Mouse (Mus musculus): ENCODE data around the gene Majin. TPM values are rescaled to one million over a fixed set of nuclear protein-coding genes. Genes with fewer than 3 reads are reported as not detected.

Gene Majin
- polyA plus RNA-seq, 1 experiment from 2014 or later, result not detected

GRCm38 (mm10) chr19:6157220-6157619 is 27.0 kb upstream of the Majin start:
- Histone ChIP-seq H3K4me2 (no peak overlapping the region), H3K4me3 (ENCODE audit: low read depth, low read length) (no peak overlapping the region), H3K9me3 (replicated peaks; ENCODE audit: control insufficient read depth, low read length) (no peaks in the 10 kb centered on the region), H3K36me3 (ENCODE audit: control insufficient read depth, insufficient read depth, low read length) (no peaks in the 10 kb centered on the region), H3K27me3 (ENCODE audit: control insufficient read depth, insufficient read depth, low read length) (0 out of 2 replicates have a peak, but pooled peaks cover 3% of the 10 kb centered on the region), H3K9ac (ENCODE audit: low read depth, low read length) (no peak overlapping the region), H3K4me1 (ENCODE audit: control insufficient read depth, insufficient read depth, low read length) (no peaks in the 10 kb centered on the region), H3K27ac (ENCODE audit: low read depth, low read length) (no peak overlapping the region)
- no peak for ATAC-seq (replicated peaks; ENCODE audit: insufficient number of reproducible peaks, low FRiP score, low TSS enrichment)
- WGBS (ENCODE audit: insufficient replicate concordance), result 69% methylated on average over 6 of the region's 6 CpGs

GRCm38 (mm10) chr19:6163872-6164547 is 20.2 kb upstream of the Majin start:
- WGBS (ENCODE audit: insufficient replicate concordance), result 67% methylated on average over 10 of the region's 10 CpGs
- Histone ChIP-seq H3K4me2 (no peak overlapping the region), H3K4me3 (ENCODE audit: low read depth, low read length) (no peak overlapping the region), H3K27me3 (ENCODE audit: control insufficient read depth, insufficient read depth, low read length) (0 out of 2 replicates have a peak, but pooled peaks cover 3% of the 10 kb centered on the region), H3K4me1 (ENCODE audit: control insufficient read depth, insufficient read depth, low read length) (no peaks in the 10 kb centered on the region), H3K36me3 (ENCODE audit: control insufficient read depth, insufficient read depth, low read length) (no peaks in the 10 kb centered on the region), H3K27ac (ENCODE audit: low read depth, low read length) (no peak overlapping the region), H3K9ac (ENCODE audit: low read depth, low read length) (no peak overlapping the region), H3K9me3 (replicated peaks; ENCODE audit: control insufficient read depth, low read length) (no peaks in the 10 kb centered on the region)
- ATAC-seq (replicated peaks; ENCODE audit: insufficient number of reproducible peaks, low FRiP score, low TSS enrichment), result no peak

DNA sequence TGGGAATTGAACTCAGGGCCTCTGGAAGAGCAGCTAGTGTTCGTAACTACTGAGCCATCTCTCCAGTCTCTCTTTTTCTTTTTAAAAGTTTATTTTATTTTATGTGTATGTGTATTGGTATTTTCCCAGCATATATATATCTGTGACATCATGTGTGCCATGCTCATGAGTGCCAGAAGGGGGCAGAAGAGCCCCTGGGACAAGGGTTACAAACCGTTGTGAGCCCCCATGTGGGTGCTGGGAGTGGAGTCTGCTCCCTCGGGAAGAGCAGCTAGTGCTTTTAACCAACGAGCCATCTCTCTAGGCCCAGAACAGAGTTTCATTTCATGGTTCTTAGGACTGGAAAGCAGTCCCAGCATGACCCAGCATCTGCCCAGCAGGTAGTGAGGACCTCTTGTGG is 17.4 kb upstream of the Majin start:
- Histone ChIP-seq H3K4me3 (ENCODE audit: low read depth, low read length) (no peak overlapping the region), H3K4me2 (no peak overlapping the region), H3K27me3 (ENCODE audit: control insufficient read depth, insufficient read depth, low read length) (no peaks in the 10 kb centered on the region), H3K9ac (ENCODE audit: low read depth, low read length) (no peak overlapping the region), H3K4me1 (ENCODE audit: control insufficient read depth, insufficient read depth, low read length) (no peaks in the 10 kb centered on the region), H3K27ac (ENCODE audit: low read depth, low read length) (no peak overlapping the region), H3K36me3 (ENCODE audit: control insufficient read depth, insufficient read depth, low read length) (no peaks in the 10 kb centered on the region), H3K9me3 (replicated peaks; ENCODE audit: control insufficient read depth, low read length) (no peaks in the 10 kb centered on the region)
- ATAC-seq (replicated peaks; ENCODE audit: insufficient number of reproducible peaks, low FRiP score, low TSS enrichment), result no peak
- WGBS (ENCODE audit: insufficient replicate concordance), result 75% methylated on average over 4 of the region's 4 CpGs

GRCm38 (mm10) chr19:6171215-6171614 is 13.0 kb upstream of the Majin start:
- Histone ChIP-seq H3K27me3 (ENCODE audit: control insufficient read depth, insufficient read depth, low read length) (no peaks in the 10 kb centered on the region), H3K4me3 (ENCODE audit: low read depth, low read length) (no peak overlapping the region), H3K4me2 (no peak overlapping the region), H3K9ac (ENCODE audit: low read depth, low read length) (no peak overlapping the region), H3K9me3 (replicated peaks; ENCODE audit: control insufficient read depth, low read length) (no peaks in the 10 kb centered on the region), H3K27ac (ENCODE audit: low read depth, low read length) (no peak overlapping the region), H3K36me3 (ENCODE audit: control insufficient read depth, insufficient read depth, low read length) (no peaks in the 10 kb centered on the region), H3K4me1 (ENCODE audit: control insufficient read depth, insufficient read depth, low read length) (no peaks in the 10 kb centered on the region)
- ATAC-seq (replicated peaks; ENCODE audit: insufficient number of reproducible peaks, low FRiP score, low TSS enrichment), result no peak
- WGBS (ENCODE audit: insufficient replicate concordance), result 79% methylated on average over 8 of the region's 8 CpGs

GRCm38 (mm10) chr19:6174771-6175170 is 9.4 kb upstream of the Majin start:
- Histone ChIP-seq H3K27me3 (ENCODE audit: control insufficient read depth, insufficient read depth, low read length) (no peaks in the 10 kb centered on the region), H3K27ac (ENCODE audit: low read depth, low read length) (no peak overlapping the region), H3K4me2 (no peak overlapping the region), H3K36me3 (ENCODE audit: control insufficient read depth, insufficient read depth, low read length) (no peaks in the 10 kb centered on the region), H3K9ac (ENCODE audit: low read depth, low read length) (no peak overlapping the region), H3K4me1 (ENCODE audit: control insufficient read depth, insufficient read depth, low read length) (no peaks in the 10 kb centered on the region), H3K4me3 (ENCODE audit: low read depth, low read length) (no peak overlapping the region), H3K9me3 (replicated peaks; ENCODE audit: control insufficient read depth, low read length) (no peaks in the 10 kb centered on the region)
- 22% methylated on average over 5 of the region's 5 CpGs for WGBS (ENCODE audit: insufficient replicate concordance)
- ATAC-seq (replicated peaks; ENCODE audit: insufficient number of reproducible peaks, low FRiP score, low TSS enrichment), result no peak

DNA sequence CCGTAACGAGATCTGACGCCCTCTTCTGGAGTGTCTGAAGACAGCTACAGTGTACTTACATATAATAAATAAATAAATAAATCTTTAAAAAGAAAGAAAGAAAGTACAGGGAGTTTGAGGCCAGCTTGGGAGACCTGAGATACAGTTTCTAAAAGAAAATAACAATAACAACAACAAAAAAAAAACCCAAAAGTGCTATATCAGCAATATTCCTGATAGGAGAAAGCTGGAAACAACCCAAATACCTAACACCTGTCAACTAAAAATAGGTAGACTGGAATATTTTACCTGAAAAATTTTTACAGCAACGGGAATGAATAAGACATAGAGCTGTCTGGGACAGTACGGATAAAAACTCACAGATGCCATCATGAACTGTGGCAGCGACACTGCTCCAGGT is 5.4 kb upstream of the Majin start:
- H3K9ac ChIP-seq (ENCODE audit: low read depth, low read length), result no peak overlapping the region
- H3K4me2 ChIP-seq, result no peak overlapping the region
- no peak overlapping the region for H3K27ac ChIP-seq (ENCODE audit: low read depth, low read length)
- no peaks in the 10 kb centered on the region for H3K36me3 ChIP-seq (ENCODE audit: control insufficient read depth, insufficient read depth, low read length)
- no peaks in the 10 kb centered on the region for H3K27me3 ChIP-seq (ENCODE audit: control insufficient read depth, insufficient read depth, low read length)
- ATAC-seq (replicated peaks; ENCODE audit: insufficient number of reproducible peaks, low FRiP score, low TSS enrichment), result no peak
- no peaks in the 10 kb centered on the region for H3K9me3 ChIP-seq (replicated peaks; ENCODE audit: control insufficient read depth, low read length)
- 83% methylated on average over 6 of the region's 6 CpGs for whole genome bisulfite sequencing (ENCODE audit: insufficient replicate concordance)
- H3K4me3 ChIP-seq (ENCODE audit: low read depth, low read length), result no peak overlapping the region
- no peaks in the 10 kb centered on the region for H3K4me1 ChIP-seq (ENCODE audit: control insufficient read depth, insufficient read depth, low read length)

- Histone ChIP-seq H3K27ac (ENCODE audit: low read depth, low read length) (no peak overlapping the region), H3K9ac (ENCODE audit: low read depth, low read length) (no peak overlapping the region), H3K9me3 (replicated peaks; ENCODE audit: control insufficient read depth, low read length) (no peaks in the 10 kb centered on the region), H3K36me3 (ENCODE audit: control insufficient read depth, insufficient read depth, low read length) (no peaks in the 10 kb centered on the region), H3K4me1 (ENCODE audit: control insufficient read depth, insufficient read depth, low read length) (no peaks in the 10 kb centered on the region), H3K4me2 (no peak overlapping the region), H3K27me3 (ENCODE audit: control insufficient read depth, insufficient read depth, low read length) (no peaks in the 10 kb centered on the region), H3K4me3 (ENCODE audit: low read depth, low read length) (no peak overlapping the region)
- no peak for ATAC-seq (replicated peaks; ENCODE audit: insufficient number of reproducible peaks, low FRiP score, low TSS enrichment)
- WGBS (ENCODE audit: insufficient replicate concordance), result 17% methylated on average over 5 of the region's 5 CpGs
These were observed 2.6 kb upstream of the Majin start for GRCm38 (mm10) chr19:6181629-6182028.

GRCm38 (mm10) chr19:6182534-6182933 is 1.7 kb upstream of the Majin start:
- Histone ChIP-seq H3K4me1 (ENCODE audit: control insufficient read depth, insufficient read depth, low read length) (no peaks in the 10 kb centered on the region), H3K4me3 (ENCODE audit: low read depth, low read length) (no peak overlapping the region), H3K9ac (ENCODE audit: low read depth, low read length) (no peak overlapping the region), H3K27me3 (ENCODE audit: control insufficient read depth, insufficient read depth, low read length) (no peaks in the 10 kb centered on the region), H3K36me3 (ENCODE audit: control insufficient read depth, insufficient read depth, low read length) (no peaks in the 10 kb centered on the region), H3K27ac (ENCODE audit: low read depth, low read length) (no peak overlapping the region), H3K9me3 (replicated peaks; ENCODE audit: control insufficient read depth, low read length) (no peaks in the 10 kb centered on the region), H3K4me2 (no peak overlapping the region)
- WGBS (ENCODE audit: insufficient replicate concordance), result 28% methylated on average over 3 of the region's 3 CpGs
- no peak for ATAC-seq (replicated peaks; ENCODE audit: insufficient number of reproducible peaks, low FRiP score, low TSS enrichment)

GRCm38 (mm10) chr19:6204265-6204664 is 20.1 kb downstream of the Majin start:
- Histone ChIP-seq H3K27me3 (ENCODE audit: control insufficient read depth, insufficient read depth, low read length) (no peaks in the 10 kb centered on the region), H3K4me2 (no peak overlapping the region)

More at GRCm38 (mm10) chr19:6204265-6204664, 20.1 kb downstream of the Majin start:
- no peak for ATAC-seq (replicated peaks; ENCODE audit: insufficient number of reproducible peaks, low FRiP score, low TSS enrichment)
- Histone ChIP-seq H3K9me3 (replicated peaks; ENCODE audit: control insufficient read depth, low read length) (no peaks in the 10 kb centered on the region), H3K36me3 (ENCODE audit: control insufficient read depth, insufficient read depth, low read length) (no peaks in the 10 kb centered on the region), H3K9ac (ENCODE audit: low read depth, low read length) (no peak overlapping the region), H3K4me3 (ENCODE audit: low read depth, low read length) (no peak overlapping the region), H3K4me1 (ENCODE audit: control insufficient read depth, insufficient read depth, low read length) (no peaks in the 10 kb centered on the region), H3K27ac (ENCODE audit: low read depth, low read length) (no peak overlapping the region)
- WGBS (ENCODE audit: insufficient replicate concordance), result 71% methylated on average over 2 of the region's 2 CpGs
